Mouse (Mus musculus) lung, adult 2 months (tissue): ENCODE measurements at regions not wholly inside any gene's neighbourhood (a gene's known extent, or its start where the extent isn't known, plus 50 kb on each side); places are given as distances from the start of the nearest gene placed in this dataset.

Experiments
- CTCF ChIP-seq: fragments of 200-500 bp; IDR thresholded peaks from 2 replicates; pipeline ENCODE4 v1.5.1; 2011; ENCODE audit warnings: mild to moderate bottlenecking, low read length, control low read depth; ENCODE audit not compliant: insufficient read depth
- POLR2A ChIP-seq: fragments of 200-500 bp; IDR thresholded peaks from 2 replicates; pipeline ENCODE4 v1.6.1; 2011; ENCODE audit warnings: low read depth, mild to moderate bottlenecking, control low read depth, low read length, borderline replicate concordance; ENCODE audit errors: extremely low read depth

- no peak for TF ChIP-seq CTCF
- no peak for TF ChIP-seq POLR2A
These were observed 214.0 kb upstream of the A230072I06Rik start for GRCm38 (mm10) chr8:12064664-12065063.
